Mouse (Mus musculus): ENCODE data around the gene Tctex1d2.
A peak's percentile ranks its signal among the peaks of the same experiment; 100 is the strongest.

DNA sequence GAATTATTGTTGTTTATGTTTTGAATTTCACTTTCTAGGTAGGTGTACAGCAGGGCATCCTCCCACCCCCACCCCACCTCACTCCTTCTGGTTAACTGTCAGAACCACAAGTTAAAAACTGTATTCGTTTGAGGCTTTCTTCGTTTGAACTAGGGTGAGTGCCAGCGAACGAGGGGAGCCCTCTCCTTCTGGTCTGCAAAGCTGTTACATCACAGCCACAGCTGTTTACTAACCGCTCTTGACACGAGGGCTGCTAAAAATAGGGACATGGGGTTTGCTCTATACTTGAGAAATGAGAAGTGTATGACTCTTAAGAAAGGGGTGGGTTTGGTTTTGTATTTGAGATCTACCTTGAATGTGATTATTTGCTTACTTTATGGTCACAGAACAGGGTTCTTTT lies 14.6 kb downstream of the Tctex1d2 start:
- TF ChIP-seq POLR2A (IDR thresholded peaks at IDR 0.05; ENCODE audit: low read depth, low read length) (no peak), MXI1 (IDR thresholded peaks at IDR 0.05; ENCODE audit: low read depth, low read length) (peak; percentile 69; the same call in 1 of the 2 replicates), ZC3H11A (IDR thresholded peaks at IDR 0.05; ENCODE audit: low read depth, low read length) (no peak), CTCF (conservative IDR thresholded peaks at IDR 0.05 in 1 of 2, IDR thresholded peaks at IDR 0.05 in 1 of 2; ENCODE audit: low read depth in 2 of 2, low read length in 2 of 2) (no peak), JUND (conservative IDR thresholded peaks at IDR 0.05; ENCODE audit: low read depth, low read length) (no peak), EP300 (IDR thresholded peaks at IDR 0.05; ENCODE audit: low read length) (no peak), IRF4 (IDR thresholded peaks at IDR 0.05; ENCODE audit: low read depth, low read length) (peak; percentile 45; the same call in 1 of the 2 replicates), ZMIZ1 (IDR thresholded peaks at IDR 0.05; ENCODE audit: low read depth, low read length) (no peak), ETS1 (conservative IDR thresholded peaks at IDR 0.05; ENCODE audit: low read depth, low read length) (peak; percentile 94), POLR2AphosphoS2 (IDR thresholded peaks at IDR 0.05; ENCODE audit: low read depth, low read length) (no peak), NRF1 (IDR thresholded peaks at IDR 0.05; ENCODE audit: low read depth, low read length) (no peak), CHD1 (IDR thresholded peaks at IDR 0.05; ENCODE audit: low read depth, low read length) (no peak)
